Mouse (Mus musculus) olfactory bulb, adult 2 months (tissue): ENCODE results near the gene Qk. TPM values are rescaled to one million over a fixed set of nuclear protein-coding genes. Genes with fewer than 3 reads are reported as not detected.

Experiments used
- H3K27ac ChIP-seq: fragments of 200-500 bp; 2 replicates; pipeline ENCODE4 v1.5.1; 2012; ENCODE audit warnings: low read depth, low read length; ENCODE audit not compliant: insufficient read depth
- H3K4me1 ChIP-seq: fragments of 200-500 bp; 2 replicates; pipeline ENCODE4 v1.6.1; 2012; ENCODE audit warnings: low read length; ENCODE audit not compliant: control insufficient read depth, insufficient read depth
- H3K4me3 ChIP-seq: fragments of 200-500 bp; 2 replicates; pipeline ENCODE4 v1.5.1; 2012; ENCODE audit warnings: mild to moderate bottlenecking, low read depth, low read length, moderate library complexity; ENCODE audit not compliant: insufficient read depth
- CTCF ChIP-seq: fragments of 200-500 bp; IDR thresholded peaks from 2 replicates; pipeline ENCODE4 v1.5.1; 2012; ENCODE audit warnings: low read depth, mild to moderate bottlenecking, low read length, moderate library complexity; ENCODE audit not compliant: insufficient read depth
- POLR2A ChIP-seq: fragments of 200-500 bp; IDR thresholded peaks from 2 replicates; pipeline ENCODE4 v1.6.1; 2012; ENCODE audit warnings: mild to moderate bottlenecking, low read depth, low read length, moderate library complexity; ENCODE audit not compliant: insufficient read depth
- WGBS: fragments of 180-500 bp; shearing (Covaris S2); methylation state at CpG from one replicate; pipeline ENCODE4 v1.1.7; 2018; 5-methylcytosine and 5-hydroxymethylcytosine counted together
- polyA plus RNA-seq: library from polyadenylated mRNA; stranded (reverse); fragments of >200 nt; gene quantifications from 2 replicates; pipeline ENCODE4 v1.2.4, GENCODE M21; 2012; ENCODE audit warnings: low replicate concordance; ENCODE audit not compliant: missing spikeins, insufficient read depth, insufficient read length

Gene Qk
- polyA plus RNA-seq, 1 experiment: 194 TPM

- TF ChIP-seq POLR2A (peak; percentile 40; the same call in 1 of the 2 replicates), CTCF (no peak)
- WGBS: 22% methylated on average over 148 of the region's 153 CpGs
- Histone ChIP-seq H3K4me3 (peak overlapping the region; percentile 86), H3K4me1 (no peaks in the 10 kb centered on the region), H3K27ac (peak overlapping the region; percentile 99)
Measured at GRCm38 (mm10) chr17:10318561-10319430, 858 bp downstream of the Qk start.

- H3K4me1 ChIP-seq: no peaks in the 10 kb centered on the region
- peak overlapping the region; percentile 92 for H3K27ac ChIP-seq
- 1% methylated on average over 46 of the region's 46 CpGs for WGBS
- TF ChIP-seq CTCF (no peak), POLR2A (no peak)
- peak overlapping the region; percentile 86 for H3K4me3 ChIP-seq
Measured at GRCm38 (mm10) chr17:10317981-10318551, 1.6 kb downstream of the Qk start.

- Histone ChIP-seq H3K4me1 (no peaks in the 10 kb centered on the region), H3K4me3 (no peak overlapping the region), H3K27ac (peak overlapping the region; percentile 92)
- TF ChIP-seq CTCF (no peak), POLR2A (no peak)
- under 1% methylated on average over 4 of the region's 4 CpGs for WGBS
Measured at GRCm38 (mm10) chr17:10317186-10317585, 2.5 kb downstream of the Qk start.

- Histone ChIP-seq H3K4me1 (no peaks in the 10 kb centered on the region), H3K4me3 (no peak overlapping the region), H3K27ac (no peak overlapping the region)
- WGBS: 2% methylated on average over 1 of the region's 1 CpGs
- TF ChIP-seq POLR2A: no peak
- TF ChIP-seq CTCF: no peak
Measured at GRCm38 (mm10) chr17:10316446-10316845, 3.2 kb downstream of the Qk start.

- H3K4me3 ChIP-seq: no peak overlapping the region
- peaks cover 6% of the 10 kb centered on the region for H3K4me1 ChIP-seq
Measured at GRCm38 (mm10) chr17:10310046-10310445, 9.6 kb downstream of the Qk start.

GRCm38 (mm10) chr17:10309135-10309623 lies 10.5 kb downstream of the Qk start:
- peaks cover 6% of the 10 kb centered on the region for H3K4me1 ChIP-seq
- WGBS: 15% methylated on average over 4 of the region's 4 CpGs
- H3K4me3 ChIP-seq: peak overlapping the region; percentile 34
- no peak for TF ChIP-seq POLR2A
- no peak for TF ChIP-seq CTCF
- peak overlapping the region; percentile 75 for H3K27ac ChIP-seq

More at GRCm38 (mm10) chr17:10310046-10310445, 9.6 kb downstream of the Qk start:
- no peak overlapping the region for H3K27ac ChIP-seq
- no peak for TF ChIP-seq CTCF
- no peak for TF ChIP-seq POLR2A
- WGBS: 30% methylated on average over 1 of the region's 1 CpGs

GRCm38 (mm10) chr17:10306424-10306823 lies 13.2 kb downstream of the Qk start:
- Histone ChIP-seq H3K27ac (no peak overlapping the region), H3K4me1 (peaks cover 6% of the 10 kb centered on the region), H3K4me3 (no peak overlapping the region)
- WGBS: 2% methylated on average over 2 of the region's 2 CpGs
- TF ChIP-seq CTCF: no peak
- TF ChIP-seq POLR2A: no peak

GRCm38 (mm10) chr17:10304001-10304400 lies 15.7 kb downstream of the Qk start:
- Histone ChIP-seq H3K27ac (no peak overlapping the region), H3K4me3 (no peak overlapping the region), H3K4me1 (peaks cover 1% of the 10 kb centered on the region)
- no peak for TF ChIP-seq CTCF
- no peak for TF ChIP-seq POLR2A
